8 mouse cellular contexts compared by ENCODE assay signal in the genomic region with DNA sequence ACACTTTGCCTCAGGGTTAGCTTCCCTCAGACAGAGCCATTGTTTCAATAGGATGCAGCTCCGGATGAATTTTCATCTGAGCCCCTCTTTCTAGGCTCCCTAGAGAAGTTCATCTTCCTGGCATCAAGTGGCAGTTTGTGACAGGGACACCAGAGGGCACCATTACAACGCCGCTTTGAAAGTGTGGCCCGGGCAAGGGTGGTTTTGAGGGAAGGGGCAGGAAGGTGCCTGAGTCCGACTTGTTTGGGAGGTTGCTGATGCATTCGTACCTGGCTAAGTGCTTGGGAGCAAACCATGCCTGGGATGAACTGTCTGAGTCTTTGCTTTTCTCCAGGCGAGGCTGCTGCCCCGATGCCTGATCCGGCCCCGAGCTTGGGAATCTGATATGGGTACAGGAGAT. TPM values are rescaled to one million over a fixed set of nuclear protein-coding genes. Genes with fewer than 3 reads are reported as not detected.
A peak's percentile ranks its signal among the peaks of the same experiment; 100 is the strongest.
DNase-seq lines count a peak whose midpoint lies in the region; ATAC-seq and TF ChIP-seq lines count a peak whose summit lies in the region.
"Not testable (repeated sequence)": the region's sequence is repeated elsewhere in the genome, so short reads cannot be mapped to it uniquely, and the experiment has no call there.

No protein-coding gene starts in this region.

- TF ChIP-seq CTCF in E14TG2a.4 (conservative IDR thresholded peaks at IDR 0.05; ENCODE audit: low read length), result peak; percentile 45
- peak; percentile 70 for TF ChIP-seq CTCF in brain, embryonic 14.5 days (IDR thresholded peaks at IDR 0.05; ENCODE audit: borderline replicate concordance, extremely low read depth, insufficient read depth, insufficient read length)

- H3K9me3 ChIP-seq in E14TG2a.4 (ENCODE audit: low read length); forebrain, embryonic 10.5 days; lung, embryonic 15.5 days: not testable (repeated sequence)

- intact Hi-C loops in heart, postnatal 36 days (cut with DNase I), result loop anchor here (1.0 to 5.0 kb wide), 2 partner anchors 50 to 115 kb away; no protein-coding TSS in a partner anchor

- peaks cover 83% of the 10 kb centered on the region for H3K4me1 ChIP-seq in E14TG2a.4 (replicated peaks; ENCODE audit: low read depth, low read length)
- peaks cover 62% of the 10 kb centered on the region for H3K4me1 ChIP-seq in forebrain, embryonic 10.5 days
- H3K4me1 ChIP-seq in lung, embryonic 15.5 days, result peaks cover 50% of the 10 kb centered on the region

- 54% methylated on average over 10 of the region's 10 CpGs for WGBS in forebrain, embryonic 10.5 days
- WGBS in lung, embryonic 15.5 days, result 34% methylated on average over 10 of the region's 10 CpGs

- not testable (repeated sequence) for H3K4me3 ChIP-seq in E14TG2a.4 (replicated peaks; ENCODE audit: low read length); forebrain, embryonic 10.5 days; lung, embryonic 15.5 days

- H3K4me2 ChIP-seq in lung, embryonic 15.5 days, result peak overlapping the region; percentile 7; the same call in 1 of the 2 replicates

- H3K27ac ChIP-seq in forebrain, embryonic 10.5 days, result peak overlapping the region; percentile 40; the same call in 1 of the 2 replicates
- H3K27ac ChIP-seq in lung, embryonic 15.5 days, result peak overlapping the region; percentile 94

- not testable (repeated sequence) for TF ChIP-seq POLR2A in brain, embryonic 14.5 days (IDR thresholded peaks at IDR 0.05; ENCODE audit: borderline replicate concordance, extremely low read depth, insufficient read depth, insufficient read length, poor library complexity, severe bottlenecking)

- peaks cover 69% of the 10 kb centered on the region for H3K36me3 ChIP-seq in E14TG2a.4 (ENCODE audit: insufficient read depth, low read length)
- peaks cover 70% of the 10 kb centered on the region for H3K36me3 ChIP-seq in forebrain, embryonic 10.5 days (replicated peaks)
- peaks cover 39% of the 10 kb centered on the region for H3K36me3 ChIP-seq in lung, embryonic 15.5 days

- not testable (repeated sequence) for H3K27me3 ChIP-seq in E14TG2a.4 (ENCODE audit: insufficient read depth, low read length); lung, embryonic 15.5 days
- H3K27me3 ChIP-seq in forebrain, embryonic 10.5 days (ENCODE audit: poor library complexity, severe bottlenecking), result peaks cover 14% of the 10 kb centered on the region; the same call in 1 of the 2 replicates

- H3K9ac ChIP-seq in lung, embryonic 15.5 days, result not testable (repeated sequence)

- DNase-seq in brain, embryonic 14.5 days (ENCODE audit: low read depth), result peak; percentile 79
- DNase-seq in forebrain, embryonic 10.5 days (ENCODE audit: extremely low spot score, low spot score), result peak; percentile 59
- peak; percentile 76 to 77 for DNase-seq in heart, postnatal 36 days
- DNase-seq in kidney, postnatal 10 days, result peak; percentile 84
- DNase-seq in thymus, postnatal 10 days (ENCODE audit: low spot score in 2 of 2), result peak; percentile 36 to 66

- not testable (repeated sequence) for ATAC-seq in lung, embryonic 15.5 days (ENCODE audit: borderline replicate concordance, extremely low read depth, low FRiP score, low TSS enrichment)
- ATAC-seq in neutrophil, adult 5-6 weeks (ENCODE audit: extremely low read depth, insufficient number of reproducible peaks, low FRiP score, poor library complexity, severe bottlenecking), result peak; percentile 51; the same call in 1 of the 2 replicates

RNA-seq across cellular contexts. Expression of a gene that starts 5.3 kb away (rescaled TPM):
- 8.4 and 14.4 TPM in 2 replicates for polyA plus RNA-seq in brain, embryonic 14.5 days (2012; rRNA removed)
- 16.9 and 19.3 TPM in 2 replicates for polyA plus RNA-seq in forebrain, embryonic 10.5 days (2016; fragmentation: Nextera tagmentation; extraction: Ambion mirVana)
- 10 to 100 TPM; 10.5 to 13.6 TPM for total RNA-seq in heart, postnatal 36 days (2021)
- 36.5 and 38.4 TPM in 2 replicates for polyA plus RNA-seq in lung, embryonic 15.5 days (2015; fragmentation: Nextera tagmentation; extraction: Ambion mirVana)
- total RNA-seq in neutrophil, adult 5-6 weeks (2017), result 131 and 135 TPM in 2 replicates

RNA-seq across cellular contexts. Expression of a gene that starts 14.7 kb away (rescaled TPM):
- polyA plus RNA-seq in brain, embryonic 14.5 days (2012; rRNA removed), result 4.5 and 6.2 TPM in 2 replicates
- polyA plus RNA-seq in forebrain, embryonic 10.5 days (2016; fragmentation: Nextera tagmentation; extraction: Ambion mirVana), result 68.7 and 75.8 TPM in 2 replicates
- total RNA-seq in heart, postnatal 36 days (2021), result under 1 TPM; 0.14 to 0.49 TPM
- 41.3 and 42.5 TPM in 2 replicates for polyA plus RNA-seq in lung, embryonic 15.5 days (2015; fragmentation: Nextera tagmentation; extraction: Ambion mirVana)
- 2.0 and 2.2 TPM in 2 replicates for total RNA-seq in neutrophil, adult 5-6 weeks (2017)

RNA-seq across cellular contexts. Expression of a gene that starts 58.9 kb away (rescaled TPM):
- 11.0 and 14.7 TPM in 2 replicates for polyA plus RNA-seq in brain, embryonic 14.5 days (2012; rRNA removed)
- 4.5 and 4.7 TPM in 2 replicates for polyA plus RNA-seq in forebrain, embryonic 10.5 days (2016; fragmentation: Nextera tagmentation; extraction: Ambion mirVana)
- 10 to 100 TPM in 1 of 2 experiments, 1 to 10 TPM in 1; 8.1 to 10.2 TPM for total RNA-seq in heart, postnatal 36 days (2021)
- 3.7 and 4.1 TPM in 2 replicates for polyA plus RNA-seq in lung, embryonic 15.5 days (2015; fragmentation: Nextera tagmentation; extraction: Ambion mirVana)
- total RNA-seq in neutrophil, adult 5-6 weeks (2017), result 13.4 and 16.2 TPM in 2 replicates
